Mouse (Mus musculus) megakaryocyte-erythroid progenitor cell, adult 5-6 weeks (primary cell): ENCODE results near the gene Chrdl2. TPM values are rescaled to one million over a fixed set of nuclear protein-coding genes. Genes with fewer than 3 reads are reported as not detected.
"Not testable (repeated sequence)": the region's sequence is repeated elsewhere in the genome, so short reads cannot be mapped to it uniquely, and the experiment has no call there.

Experiments used
- ATAC-seq: replicated peaks from 2 replicates; pipeline ENCODE4 v1.8.0; 2016; ENCODE audit warnings: mild to moderate bottlenecking, inconsistent platforms; ENCODE audit not compliant: severe bottlenecking, poor library complexity, low FRiP score, low TSS enrichment
- total RNA-seq, 2 experiments: library from RNA; stranded (forward) in 1 of 2; stranded (reverse) in 1 of 2; fragments of 200-1000, 215-1000 nt in 1 of 2; fragments of >200 nt in 1 of 2; fragmentation: Nextera tagmentation in 1 of 2; gene quantifications; 2 replicates each; pipeline ENCODE4 v1.2.3; 2014 to 2017

The Chrdl2 gene
- total RNA-seq, 2 experiments from 2014 or later: not detected

GRCm38 (mm10) chr7:100030996-100031749 lies 25.2 kb downstream of the Chrdl2 start:
- ATAC-seq: no peak

GRCm38 (mm10) chr7:100033672-100034071 lies 27.7 kb downstream of the Chrdl2 start:
- ATAC-seq: no peak

- ATAC-seq: no peak
These were observed 29.0 kb downstream of the Chrdl2 start for GRCm38 (mm10) chr7:100034815-100035463.

- no peak for ATAC-seq
These were observed 30.1 kb downstream of the Chrdl2 start for GRCm38 (mm10) chr7:100036050-100036449.

GRCm38 (mm10) chr7:100036495-100036894 lies 30.5 kb downstream of the Chrdl2 start:
- no peak for ATAC-seq

- no peak for ATAC-seq
These were observed 36.1 kb downstream of the Chrdl2 start for GRCm38 (mm10) chr7:100042120-100042519.

GRCm38 (mm10) chr7:100043096-100043495 lies 37.1 kb downstream of the Chrdl2 start:
- no peak for ATAC-seq

GRCm38 (mm10) chr7:100043605-100044031 lies 37.6 kb downstream of the Chrdl2 start:
- no peak for ATAC-seq

- ATAC-seq: no peak
These were observed 40.5 kb downstream of the Chrdl2 start for GRCm38 (mm10) chr7:100046486-100046885.

- ATAC-seq: no peak
These were observed 45.9 kb downstream of the Chrdl2 start for GRCm38 (mm10) chr7:100051904-100052303.

- not testable (repeated sequence) for ATAC-seq
These were observed 47.0 kb downstream of the Chrdl2 start for GRCm38 (mm10) chr7:100052991-100053390.

- no peak for ATAC-seq
These were observed 68.0 kb downstream of the Chrdl2 start for GRCm38 (mm10) chr7:100073959-100074358.

GRCm38 (mm10) chr7:100076296-100076695 lies 70.3 kb downstream of the Chrdl2 start:
- no peak for ATAC-seq

GRCm38 (mm10) chr7:100077071-100077470 lies 71.1 kb downstream of the Chrdl2 start:
- no peak for ATAC-seq

- ATAC-seq: no peak
These were observed 74.3 kb downstream of the Chrdl2 start for GRCm38 (mm10) chr7:100080087-100080781.

- no peak for ATAC-seq
These were observed 76.9 kb downstream of the Chrdl2 start for GRCm38 (mm10) chr7:100082836-100083235.

GRCm38 (mm10) chr7:100083812-100084211 lies 77.8 kb downstream of the Chrdl2 start:
- ATAC-seq: peak; percentile 66
